9 mouse cellular contexts compared by ENCODE assay signal in genomic region chr14:49348897-49349250, GRCm38 (mm10).
DNase-seq lines count a peak whose midpoint lies in the region; ATAC-seq and TF ChIP-seq lines count a peak whose summit lies in the region.
"Had no signal": no experiment of that assay in that cellular context is flagged by ENCODE, and none has a peak within 500 bp of the region (broad histone marks: within the 10 kb centered on the region; RNA-seq: fewer than 3 reads in every experiment).

No protein-coding gene starts in this region.

- no peaks in the 10 kb centered on the region for H3K4me1 ChIP-seq in intestine, embryonic 14.5 days (replicated peaks; ENCODE audit: control insufficient read depth, insufficient read depth, low read length)
- H3K4me1 ChIP-seq in intestine, embryonic 15.5 days (replicated peaks): no peaks in the 10 kb centered on the region
- peaks cover 0 to 7% of the 10 kb centered on the region in 2 experiments; a peak in 2 of 4 replicates for H3K4me1 ChIP-seq in CH12.LX (ENCODE audit: control insufficient read depth in 1 of 2, insufficient read depth in 2 of 2)
- H3K4me1 ChIP-seq: embryonic facial prominence, embryonic 12.5 days had no signal

- no peaks in the 10 kb centered on the region for H3K27me3 ChIP-seq in intestine, embryonic 14.5 days (replicated peaks; ENCODE audit: control insufficient read depth, insufficient read depth, low read length)
- no peaks in the 10 kb centered on the region for H3K27me3 ChIP-seq in intestine, embryonic 15.5 days (replicated peaks)
- H3K27me3 ChIP-seq in CH12.LX (replicated peaks): no peaks in the 10 kb centered on the region
- H3K27me3 ChIP-seq: embryonic facial prominence, embryonic 12.5 days had no signal

- in situ Hi-C loops in CH12.LX (cut with MboI; ENCODE audit: low pct_ligation_motif_present, low pct_unique_long_range_greater_than_20kb, low sequenced_read_pairs): loop anchor here (5.0 to 25.0 kb wide), 2 partner anchors 112 to 712 kb away; no protein-coding TSS in a partner anchor

- dilution Hi-C loops in CH12.LX (cut with MboI; ENCODE audit: extremely low pct_ligation_motif_present, extremely low pct_unique_long_range_greater_than_20kb, low sequenced_read_pairs): no loop called here

- no peaks in the 10 kb centered on the region for H3K9me3 ChIP-seq in intestine, embryonic 14.5 days (ENCODE audit: control insufficient read depth, low read length)
- no peaks in the 10 kb centered on the region for H3K9me3 ChIP-seq in intestine, embryonic 15.5 days
- H3K9me3 ChIP-seq in CH12.LX (replicated peaks; ENCODE audit: low read length): no peaks in the 10 kb centered on the region
- H3K9me3 ChIP-seq: embryonic facial prominence, embryonic 12.5 days had no signal

- no peak overlapping the region for H3K27ac ChIP-seq in intestine, embryonic 14.5 days (ENCODE audit: low read depth)
- H3K27ac ChIP-seq in intestine, embryonic 15.5 days: no peak overlapping the region
- H3K27ac ChIP-seq in CH12.LX (ENCODE audit: insufficient read depth, low read depth): no peak overlapping the region
- H3K27ac ChIP-seq: embryonic facial prominence, embryonic 12.5 days had no signal

- TF ChIP-seq POLR2A in CH12.LX (IDR thresholded peaks at IDR 0.05; ENCODE audit: low read depth, low read length): no peak

- no peak overlapping the region for H3K9ac ChIP-seq in intestine, embryonic 14.5 days (ENCODE audit: low read length)
- no peak overlapping the region for H3K9ac ChIP-seq in intestine, embryonic 15.5 days
- H3K9ac ChIP-seq in CH12.LX (ENCODE audit: insufficient read depth, low read depth): no peak overlapping the region
- H3K9ac ChIP-seq: embryonic facial prominence, embryonic 12.5 days had no signal

- no peaks in the 10 kb centered on the region for H3K36me3 ChIP-seq in intestine, embryonic 14.5 days (ENCODE audit: control insufficient read depth, insufficient read depth, low read length)
- no peaks in the 10 kb centered on the region for H3K36me3 ChIP-seq in intestine, embryonic 15.5 days
- H3K36me3 ChIP-seq in CH12.LX (replicated peaks in 1 of 2; ENCODE audit: control insufficient read depth in 1 of 2, insufficient read depth in 1 of 2, low read length in 1 of 2): no peaks in the 10 kb centered on the region
- H3K36me3 ChIP-seq: embryonic facial prominence, embryonic 12.5 days had no signal

- no peak for ATAC-seq in intestine, embryonic 14.5 days (replicated peaks; ENCODE audit: low FRiP score, low TSS enrichment, low read depth)
- no peak for ATAC-seq in intestine, embryonic 15.5 days

- no peaks in the 10 kb centered on the region for H3K79me2 ChIP-seq in CH12.LX (replicated peaks; ENCODE audit: control insufficient read depth, extremely low read depth, insufficient read depth, poor library complexity, severe bottlenecking)

- peak; percentile 39 for TF ChIP-seq RAD21 in CH12.LX (IDR thresholded peaks at IDR 0.05; ENCODE audit: low read depth, low read length)

- WGBS in intestine, embryonic 14.5 days: 71% methylated on average over 1 of the region's 1 CpGs
- 61% methylated on average over 1 of the region's 1 CpGs for WGBS in intestine, embryonic 15.5 days
- WGBS in large intestine, adult 2 months: 65% methylated on average over 1 of the region's 1 CpGs

- DNase-seq in intestine, embryonic 14.5 days (ENCODE audit: low spot score): peak; percentile 74
- peak; percentile 68 for DNase-seq in CH12.LX (ENCODE audit: extremely low read depth)
- DNase-seq in adrenal gland, adult 8-10 months: peak; percentile 16
- DNase-seq in embryo, embryonic 10 days (ENCODE audit: low spot score): peak; percentile 37
- peak; percentile 24 for DNase-seq in large intestine, adult 2 months (ENCODE audit: low read depth, low spot score)
- peak; percentile 3 for DNase-seq in retina, adult 2 months (ENCODE audit: low read depth, low spot score)
- no peak for DNase-seq in adipocyte (ENCODE audit: low spot score)

- peak; percentile 75 to 87 for TF ChIP-seq CTCF in CH12.LX (conservative IDR thresholded peaks at IDR 0.05 in 1 of 2, IDR thresholded peaks at IDR 0.05 in 1 of 2; ENCODE audit: low read depth in 2 of 2, low read length in 2 of 2)

- no peak overlapping the region for H3K4me2 ChIP-seq in intestine, embryonic 14.5 days (ENCODE audit: low read length)
- no peak overlapping the region for H3K4me2 ChIP-seq in intestine, embryonic 15.5 days (replicated peaks)
- H3K4me2 ChIP-seq in CH12.LX (ENCODE audit: insufficient read depth, low read depth, poor library complexity, severe bottlenecking): peak overlapping the region; percentile 71
- H3K4me2 ChIP-seq: embryonic facial prominence, embryonic 12.5 days had no signal

- no peak overlapping the region for H3K4me3 ChIP-seq in intestine, embryonic 14.5 days (ENCODE audit: low read depth, low read length)
- no peak overlapping the region for H3K4me3 ChIP-seq in intestine, embryonic 15.5 days (replicated peaks)
- no peak overlapping the region for H3K4me3 ChIP-seq in CH12.LX (replicated peaks in 1 of 3; ENCODE audit: low read depth in 2 of 3, low read length in 2 of 3, poor library complexity in 1 of 3)
- H3K4me3 ChIP-seq: embryonic facial prominence, embryonic 12.5 days had no signal

- no peak for TF ChIP-seq EP300 in CH12.LX (IDR thresholded peaks at IDR 0.05; ENCODE audit: low read length)

TF ChIP-seq in CH12.LX, 34 proteins besides CTCF, POLR2A, EP300 and RAD21:
- TF ChIP-seq POLR2AphosphoS2 (IDR thresholded peaks at IDR 0.05; ENCODE audit: low read depth, low read length) (no peak), MAX (IDR thresholded peaks at IDR 0.05; ENCODE audit: low read length) (no peak), KAT2A (IDR thresholded peaks at IDR 0.05; ENCODE audit: insufficient replicate concordance, low read length) (no peak), CHD1 (IDR thresholded peaks at IDR 0.05; ENCODE audit: low read depth, low read length) (no peak), ZKSCAN1 (IDR thresholded peaks at IDR 0.05; ENCODE audit: borderline replicate concordance, low read depth, low read length) (no peak), BHLHE40 (IDR thresholded peaks at IDR 0.05; ENCODE audit: low read depth, low read length) (peak; percentile 66), SMC3 (IDR thresholded peaks at IDR 0.05; ENCODE audit: low read depth, low read length) (peak; percentile 74), SIN3A (IDR thresholded peaks at IDR 0.05; ENCODE audit: low read length) (no peak)
